Mouse (Mus musculus) heart, embryonic 14.5 days (tissue): ENCODE results near the gene Tmpo. TPM values are rescaled to one million over a fixed set of nuclear protein-coding genes. Genes with fewer than 3 reads are reported as not detected.

Source experiments
- ATAC-seq: fragments of 200-750 bp; cut with Nextera tagmentation; 2 replicates; pipeline ENCODE4 v1.8.0; 2017; ENCODE audit warnings: low read depth, moderate TSS enrichment; ENCODE audit not compliant: insufficient number of reproducible peaks, insufficient read depth, low FRiP score
- H3K27ac ChIP-seq, 2 experiments: fragments of 200-500 bp in 1 of 2; fragments of 300-500 bp in 1 of 2; sonication (generic) in 1 of 2; replicated peaks in 1 of 2; 2 replicates each; pipeline ENCODE4 v1.5.1; 2012 to 2014; ENCODE audit warnings: low read depth in 2 of 2, low read length in 2 of 2, control low read depth in 1 of 2, mild to moderate bottlenecking in 1 of 2, mixed read lengths in 1 of 2; ENCODE audit not compliant: control insufficient read depth in 1 of 2, insufficient read depth in 1 of 2
- H3K27me3 ChIP-seq: fragments of 300-500 bp; sonication (generic); 2 replicates; pipeline ENCODE4 v1.6.1; 2014; ENCODE audit warnings: mild to moderate bottlenecking, low read length, control low read depth; ENCODE audit not compliant: control insufficient read depth, insufficient read depth
- H3K36me3 ChIP-seq: fragments of 300-500 bp; sonication (generic); 2 replicates; pipeline ENCODE4 v1.6.1; 2014; ENCODE audit warnings: mild to moderate bottlenecking, control low read depth, low read length, mixed read lengths; ENCODE audit not compliant: control insufficient read depth, insufficient read depth
- H3K4me1 ChIP-seq, 2 experiments: fragments of 200-500 bp in 1 of 2; fragments of 300-500 bp in 1 of 2; sonication (generic) in 1 of 2; 2 replicates each; pipeline ENCODE4 v1.6.1; 2012 to 2014; ENCODE audit warnings: low read length in 2 of 2, control low read depth in 1 of 2, mixed read lengths in 1 of 2; ENCODE audit not compliant: control insufficient read depth in 2 of 2, insufficient read depth in 2 of 2
- H3K4me2 ChIP-seq: fragments of 300-500 bp; sonication (generic); 2 replicates; pipeline ENCODE4 v1.6.1; 2014; ENCODE audit warnings: mild to moderate bottlenecking, low read length
- H3K4me3 ChIP-seq, 2 experiments: fragments of 200-500 bp in 1 of 2; fragments of 300-500 bp in 1 of 2; sonication (generic) in 1 of 2; 2 replicates each; pipeline ENCODE4 v1.5.1; 2012 to 2014; ENCODE audit warnings: low read length in 2 of 2, mild to moderate bottlenecking in 2 of 2, control low read depth in 1 of 2, low read depth in 1 of 2, moderate library complexity in 1 of 2; ENCODE audit not compliant: control insufficient read depth in 1 of 2, insufficient read depth in 1 of 2
- H3K9ac ChIP-seq: fragments of 300-500 bp; sonication (generic); 2 replicates; pipeline ENCODE4 v1.6.1; 2014; ENCODE audit warnings: mild to moderate bottlenecking, low read length
- H3K9me3 ChIP-seq: fragments of 300-500 bp; sonication (generic); 2 replicates; pipeline ENCODE4 v1.6.1; 2016; ENCODE audit warnings: low read length, control low read depth; ENCODE audit not compliant: control insufficient read depth
- WGBS: fragments of 180-500 bp; shearing (Covaris S2); extraction: QIAGEN DNeasy Blood & Tissue Kit; methylation state at CpG from one replicate; pipeline ENCODE4 v1.1.7; 2014; 5-methylcytosine and 5-hydroxymethylcytosine counted together
- polyA plus RNA-seq: library from polyadenylated mRNA; unstranded; fragments of >200 nt; fragmentation: Nextera tagmentation; extraction: Ambion mirVana; gene quantifications from 2 replicates; pipeline ENCODE4 v1.2.1, GENCODE M21; 2014

The Tmpo gene
- polyA plus RNA-seq, 1 experiment from 2014 or later: 181 TPM

GRCm38 (mm10) chr10:91167352-91167751, 13.8 kb downstream of the Tmpo start:
- H3K9ac ChIP-seq: peak overlapping the region; percentile 100
- peaks cover 32% of the 10 kb centered on the region for H3K36me3 ChIP-seq
- H3K4me1 ChIP-seq: peaks cover 11 to 29% of the 10 kb centered on the region in 2 experiments; a peak in 3 of 4 replicates
- peak overlapping the region; percentile 23 to 95 for H3K4me3 ChIP-seq
- peak overlapping the region; percentile 68 for H3K4me2 ChIP-seq
- peak overlapping the region; percentile 74 to 88 for H3K27ac ChIP-seq
- no peaks in the 10 kb centered on the region for H3K9me3 ChIP-seq
- no peaks in the 10 kb centered on the region for H3K27me3 ChIP-seq
- 4% methylated on average over 7 of the region's 7 CpGs for WGBS
- no peak for ATAC-seq

GRCm38 (mm10) chr10:91166890-91167289, 14.2 kb downstream of the Tmpo start:
- H3K27ac ChIP-seq: peak overlapping the region; percentile 88 to 91
- no peaks in the 10 kb centered on the region for H3K9me3 ChIP-seq
- H3K36me3 ChIP-seq: peaks cover 37% of the 10 kb centered on the region
- peak overlapping the region; percentile 68 for H3K4me2 ChIP-seq
- peak overlapping the region; percentile 30 to 95; a peak in 3 of 4 replicates for H3K4me3 ChIP-seq
- H3K4me1 ChIP-seq: peaks cover 11 to 29% of the 10 kb centered on the region in 2 experiments; a peak in 3 of 4 replicates
- no peak for ATAC-seq
- WGBS: 53% methylated on average over 5 of the region's 5 CpGs
- peak overlapping the region; percentile 100; the same call in 1 of the 2 replicates for H3K9ac ChIP-seq
- H3K27me3 ChIP-seq: no peaks in the 10 kb centered on the region

- H3K4me3 ChIP-seq: no peak overlapping the region
- peaks cover 47% of the 10 kb centered on the region for H3K36me3 ChIP-seq
- peaks cover 11 to 29% of the 10 kb centered on the region in 2 experiments; a peak in 3 of 4 replicates for H3K4me1 ChIP-seq
- no peak overlapping the region for H3K9ac ChIP-seq
- no peaks in the 10 kb centered on the region for H3K9me3 ChIP-seq
- H3K27me3 ChIP-seq: no peaks in the 10 kb centered on the region
- no peak overlapping the region for H3K4me2 ChIP-seq
- no peak overlapping the region for H3K27ac ChIP-seq
- no peak for ATAC-seq
Observed at GRCm38 (mm10) chr10:91165850-91166249, 15.3 kb downstream of the Tmpo start.

GRCm38 (mm10) chr10:91164491-91164890, 16.6 kb downstream of the Tmpo start:
- Histone ChIP-seq H3K4me1 (peaks cover 10 to 29% of the 10 kb centered on the region in 2 experiments; a peak in 3 of 4 replicates), H3K4me3 (no peak overlapping the region), H3K9me3 (no peaks in the 10 kb centered on the region), H3K36me3 (peaks cover 61% of the 10 kb centered on the region), H3K27ac (no peak overlapping the region), H3K4me2 (no peak overlapping the region), H3K9ac (no peak overlapping the region), H3K27me3 (no peaks in the 10 kb centered on the region)
- WGBS: 79% methylated on average over 3 of the region's 3 CpGs
- no peak for ATAC-seq

GRCm38 (mm10) chr10:91162511-91163163, 18.5 kb downstream of the Tmpo start:
- no peak overlapping the region for H3K4me2 ChIP-seq
- peaks cover 79% of the 10 kb centered on the region for H3K36me3 ChIP-seq
- H3K9ac ChIP-seq: no peak overlapping the region
- ATAC-seq: no peak
- no peak overlapping the region for H3K27ac ChIP-seq
- no peak overlapping the region for H3K4me3 ChIP-seq
- no peaks in the 10 kb centered on the region for H3K9me3 ChIP-seq
- H3K27me3 ChIP-seq: no peaks in the 10 kb centered on the region
- peaks cover 2 to 13% of the 10 kb centered on the region in 2 experiments; a peak in 3 of 4 replicates for H3K4me1 ChIP-seq
- WGBS: 81% methylated on average over 15 of the region's 15 CpGs

GRCm38 (mm10) chr10:91162077-91162476, 19.0 kb downstream of the Tmpo start:
- 58% methylated on average over 11 of the region's 11 CpGs for whole genome bisulfite sequencing

GRCm38 (mm10) chr10:91161006-91161405, 20.1 kb downstream of the Tmpo start:
- Histone ChIP-seq H3K4me3 (no peak overlapping the region), H3K27ac (no peak overlapping the region), H3K9ac (no peak overlapping the region), H3K9me3 (no peaks in the 10 kb centered on the region), H3K36me3 (peaks cover 96% of the 10 kb centered on the region), H3K27me3 (no peaks in the 10 kb centered on the region), H3K4me2 (no peak overlapping the region), H3K4me1 (no peaks in the 10 kb centered on the region; a peak in 1 of 4 replicates)
- WGBS: 94% methylated on average over 5 of the region's 5 CpGs
- no peak for ATAC-seq

More at GRCm38 (mm10) chr10:91162077-91162476, 19.0 kb downstream of the Tmpo start:
- Histone ChIP-seq H3K4me3 (no peak overlapping the region), H3K9ac (no peak overlapping the region), H3K9me3 (no peaks in the 10 kb centered on the region), H3K4me2 (no peak overlapping the region), H3K27ac (no peak overlapping the region), H3K4me1 (peaks cover 2 to 8% of the 10 kb centered on the region in 2 experiments; a peak in 3 of 4 replicates), H3K27me3 (no peaks in the 10 kb centered on the region), H3K36me3 (peaks cover 85% of the 10 kb centered on the region)
- ATAC-seq: no peak
